Mouse (Mus musculus) cerebellum, adult 2 months (tissue): ENCODE results near the gene Cadm1.

Source experiments
- CTCF ChIP-seq: fragments of 200-500 bp; IDR thresholded peaks from 2 replicates; pipeline ENCODE4 v1.5.1; 2011; ENCODE audit warnings: low read depth, mild to moderate bottlenecking, control low read depth, low read length, moderate library complexity, borderline replicate concordance; ENCODE audit not compliant: insufficient read depth
- POLR2A ChIP-seq: fragments of 200-500 bp; IDR thresholded peaks from 2 replicates; pipeline ENCODE4 v1.6.1; 2011; ENCODE audit warnings: low read length, control low read depth, borderline replicate concordance; ENCODE audit not compliant: insufficient read depth

DNA sequence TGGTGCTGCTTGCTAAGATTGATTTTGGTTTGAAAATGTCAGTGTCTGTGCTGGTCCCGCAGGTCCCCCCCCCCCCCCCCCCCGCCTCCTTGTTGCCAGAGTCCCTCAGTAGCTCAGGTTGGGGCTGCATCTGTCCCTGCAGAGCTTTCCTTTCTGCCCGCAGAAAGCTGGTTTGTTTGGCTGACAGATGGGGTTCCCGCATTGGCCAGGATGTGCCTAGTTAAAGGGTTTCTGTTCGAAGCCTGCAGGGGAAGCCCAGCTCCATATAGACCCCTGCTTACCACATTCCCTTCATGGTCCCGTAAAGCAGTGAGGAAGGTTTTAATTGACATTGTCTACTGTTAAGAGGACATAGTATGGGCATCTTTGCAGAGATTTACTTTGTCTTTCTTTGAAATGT, 78.9 kb downstream of the Cadm1 start:
- TF ChIP-seq POLR2A (no peak), CTCF (no peak)
